Mouse (Mus musculus): ENCODE measurements around the gene Dennd2c.

Gene Dennd2c

GRCm38 (mm10) chr3:103102454-103103390, at the start of gene Dennd2c:
Gene Dennd2c, plus strand, starts transcription at chr3:103102604.
- peak; percentile 64 to 75 for DNase-seq (ENCODE audit: low spot score in 2 of 2)

DNA sequence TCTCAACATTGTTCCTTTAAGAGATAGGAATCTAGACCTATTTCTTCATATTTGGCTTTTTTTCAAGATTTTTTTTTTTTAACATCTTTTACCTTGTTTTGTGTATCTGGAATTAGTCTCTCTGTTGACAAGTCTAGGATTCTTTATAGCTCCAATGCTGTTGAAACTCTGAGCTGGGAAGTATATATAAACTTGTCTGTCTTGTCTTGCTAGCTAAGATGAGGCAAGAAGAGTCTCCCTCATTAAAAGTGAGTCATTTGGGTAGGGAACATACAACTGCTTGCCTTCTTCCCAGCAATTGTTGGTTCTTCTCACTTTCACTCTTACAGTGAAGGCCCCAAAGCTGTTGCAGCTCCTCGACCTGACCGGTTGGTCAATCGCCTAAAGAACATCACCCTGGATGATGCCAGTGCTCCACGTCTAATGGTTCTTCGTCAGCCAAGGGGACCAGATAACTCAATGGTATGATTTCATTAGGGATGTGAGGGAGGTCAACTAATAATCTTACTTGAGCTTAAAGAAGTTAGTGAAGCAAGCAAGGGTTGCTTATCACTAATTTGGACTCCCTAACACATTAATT, 46.3 kb upstream of the Dennd2c start:
- no peak for DNase-seq (ENCODE audit: low spot score in 2 of 2)

DNA sequence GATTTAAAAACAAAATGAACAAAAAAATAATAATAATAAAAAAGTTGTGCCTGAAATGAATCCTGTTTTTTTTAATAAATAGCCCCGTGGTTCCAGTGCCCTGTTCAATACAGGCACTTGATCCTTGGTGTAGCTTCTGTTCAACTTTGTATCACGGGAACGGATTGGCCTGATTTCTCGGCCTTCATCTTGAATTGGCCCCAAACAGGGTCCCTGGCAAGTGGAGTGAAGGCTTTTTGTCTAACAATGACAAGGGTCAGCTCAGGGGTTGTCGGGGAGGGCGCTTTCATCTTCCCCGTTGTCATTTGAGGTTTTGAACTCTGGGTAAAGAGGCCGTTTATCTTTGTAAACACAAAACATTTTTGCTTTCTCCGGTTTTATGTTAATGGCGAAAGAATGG, 44.7 kb upstream of the Dennd2c start:
- no peak for DNase-seq (ENCODE audit: low spot score in 2 of 2)

GRCm38 (mm10) chr3:103058207-103059157, 43.9 kb upstream of the Dennd2c start, which contains the start of gene Nras:
Gene Nras, plus strand, starts transcription at chr3:103058285.
- DNase-seq (ENCODE audit: low spot score in 2 of 2) = peak; percentile 90 to 94

DNA sequence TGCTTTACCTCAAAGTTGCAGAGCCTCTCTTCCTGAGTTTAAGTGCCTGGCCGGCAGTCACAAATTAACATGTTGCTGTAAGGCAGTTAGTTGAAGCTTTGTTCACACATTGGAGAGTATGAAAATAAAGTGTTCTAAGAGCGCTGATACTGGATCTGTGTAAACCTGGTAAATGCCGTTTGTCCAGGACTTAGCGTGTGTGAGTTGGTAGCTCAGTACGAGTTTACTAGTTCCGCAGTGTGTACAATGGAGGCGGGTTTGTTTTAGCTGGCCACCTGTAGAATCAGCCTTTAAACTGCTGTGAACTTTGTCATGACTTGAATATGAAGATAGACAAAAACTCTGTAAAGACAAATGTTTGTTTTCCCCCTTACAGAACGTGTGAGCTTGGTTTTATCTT, 35.5 kb upstream of the Dennd2c start:
- no peak for DNase-seq (ENCODE audit: low spot score in 2 of 2)

- DNase-seq (ENCODE audit: low spot score in 2 of 2) = no peak
Measured at GRCm38 (mm10) chr3:103068971-103069370, 33.4 kb upstream of the Dennd2c start.

DNA sequence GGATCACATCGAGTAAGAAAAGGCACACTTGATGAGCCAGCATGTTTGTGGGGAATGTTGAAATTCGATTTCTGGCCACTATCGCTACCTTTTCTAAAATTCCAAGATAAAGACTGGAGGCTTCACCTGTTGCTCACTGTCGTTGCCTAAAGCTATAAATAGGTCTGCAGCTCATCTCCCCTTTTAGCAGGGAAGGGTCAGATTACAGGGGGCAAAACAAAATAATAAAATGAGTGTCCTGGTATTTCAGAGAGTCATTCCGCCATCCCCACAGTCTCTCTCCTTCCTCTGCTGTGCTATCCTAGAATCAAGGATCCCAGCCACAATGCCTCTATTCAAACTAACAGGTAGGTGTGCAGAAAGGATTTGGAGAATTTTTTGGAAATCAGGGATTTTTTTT, 28.6 kb upstream of the Dennd2c start, which contains the start of gene Ampd1:
Gene Ampd1 (plus strand): TSS at position 244 of the 400 bp plus-strand sequence.
- no peak for DNase-seq (ENCODE audit: low spot score in 2 of 2)

DNA sequence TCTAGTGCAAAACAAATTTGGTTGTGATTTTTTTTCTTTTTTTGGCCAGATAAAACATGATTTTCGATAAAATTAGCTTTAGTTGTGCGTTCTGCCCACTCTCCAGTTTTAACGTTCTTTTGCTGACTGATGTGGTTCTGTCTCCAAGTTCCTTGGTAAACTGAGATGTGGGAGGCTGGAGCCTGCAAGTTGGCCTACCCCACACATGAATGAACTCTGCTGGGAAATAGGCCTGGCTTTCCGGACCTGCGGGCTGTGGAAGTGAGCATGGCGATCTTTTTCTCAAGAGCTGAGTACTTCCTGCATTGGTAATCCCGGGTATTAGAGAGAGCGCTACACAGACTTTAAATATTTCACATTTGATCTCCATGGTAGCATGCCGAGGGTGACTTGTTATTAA, 26.5 kb upstream of the Dennd2c start:
- DNase-seq (ENCODE audit: low spot score in 2 of 2) = no peak

- DNase-seq (ENCODE audit: low spot score in 2 of 2) = no peak
Measured at GRCm38 (mm10) chr3:103076476-103076875, 25.9 kb upstream of the Dennd2c start.

GRCm38 (mm10) chr3:103079301-103079700, 23.1 kb upstream of the Dennd2c start:
- DNase-seq (ENCODE audit: low spot score in 2 of 2) = no peak

DNA sequence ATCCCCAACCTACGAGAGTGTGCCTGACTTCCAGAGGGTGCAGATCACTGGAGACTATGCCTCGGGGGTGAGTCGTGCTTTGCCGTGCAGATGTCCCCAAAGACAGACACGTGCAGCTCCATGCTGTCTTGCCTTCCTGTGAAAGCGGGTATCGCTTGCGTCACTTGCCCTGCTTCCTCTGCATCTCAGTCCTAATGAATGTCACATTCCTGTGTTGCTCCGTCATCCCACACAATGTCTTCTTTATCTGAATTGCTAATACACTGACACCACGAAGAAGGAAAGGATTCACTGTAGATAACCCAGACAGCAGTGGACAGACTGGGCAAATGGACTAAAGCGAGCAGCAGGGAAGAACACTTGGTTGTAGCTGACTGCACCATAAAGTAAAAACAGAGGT, 21.4 kb upstream of the Dennd2c start:
- no peak for DNase-seq (ENCODE audit: low spot score in 2 of 2)

DNA sequence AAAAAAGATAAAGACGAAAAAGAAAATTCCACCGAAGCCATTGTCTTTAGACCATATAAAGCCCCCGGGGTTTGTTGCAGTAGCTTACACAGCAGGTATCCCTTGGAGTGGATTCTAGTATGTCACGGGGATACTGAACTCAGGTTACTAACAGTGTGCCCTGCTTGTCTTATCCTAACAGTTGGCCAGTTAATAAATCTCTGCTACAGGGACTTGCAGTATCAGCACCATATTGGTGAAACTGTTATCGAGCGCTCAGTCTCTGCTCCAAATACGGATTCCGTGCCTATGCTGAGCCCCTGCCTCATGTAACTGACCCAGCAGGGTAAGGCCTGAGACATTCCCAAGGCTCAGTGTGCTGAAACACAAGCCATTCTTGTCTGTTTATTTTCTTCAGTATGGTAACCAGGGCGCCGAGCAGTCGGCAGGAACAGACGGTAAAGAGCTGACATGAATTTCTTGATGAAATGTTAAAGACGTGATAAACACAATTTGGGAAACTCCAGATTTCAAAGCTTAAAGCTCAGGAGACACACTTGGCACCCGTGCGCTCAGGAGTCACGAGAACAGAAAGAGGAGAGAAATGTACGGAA, 20.4 kb upstream of the Dennd2c start:
- DNase-seq (ENCODE audit: low spot score in 2 of 2) = no peak

- DNase-seq (ENCODE audit: low spot score in 2 of 2) = no peak
Measured at GRCm38 (mm10) chr3:103082761-103083160, 19.6 kb upstream of the Dennd2c start.

DNA sequence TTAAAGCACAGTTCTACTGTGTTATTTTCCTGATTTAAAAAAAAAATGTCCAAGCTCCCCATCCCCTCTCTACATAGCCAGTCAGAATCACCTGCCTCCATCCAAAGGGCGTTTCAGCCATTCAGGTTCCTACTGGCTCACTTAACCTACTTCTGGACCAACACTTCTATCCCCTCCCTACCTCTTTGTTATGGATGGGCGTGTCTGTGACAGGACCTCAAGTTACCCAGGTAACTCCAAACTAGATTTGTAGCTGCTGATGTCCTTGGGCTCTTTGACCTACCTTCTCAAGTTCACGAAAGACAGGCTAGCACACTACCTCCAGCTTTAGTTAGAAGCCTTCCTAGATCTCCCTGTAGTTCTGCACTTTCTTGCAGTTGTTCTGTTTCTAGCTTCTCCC, 16.4 kb upstream of the Dennd2c start:
- DNase-seq (ENCODE audit: low spot score in 2 of 2) = no peak

GRCm38 (mm10) chr3:103091753-103092152, 10.7 kb upstream of the Dennd2c start:
- DNase-seq (ENCODE audit: low spot score in 2 of 2) = no peak

DNA sequence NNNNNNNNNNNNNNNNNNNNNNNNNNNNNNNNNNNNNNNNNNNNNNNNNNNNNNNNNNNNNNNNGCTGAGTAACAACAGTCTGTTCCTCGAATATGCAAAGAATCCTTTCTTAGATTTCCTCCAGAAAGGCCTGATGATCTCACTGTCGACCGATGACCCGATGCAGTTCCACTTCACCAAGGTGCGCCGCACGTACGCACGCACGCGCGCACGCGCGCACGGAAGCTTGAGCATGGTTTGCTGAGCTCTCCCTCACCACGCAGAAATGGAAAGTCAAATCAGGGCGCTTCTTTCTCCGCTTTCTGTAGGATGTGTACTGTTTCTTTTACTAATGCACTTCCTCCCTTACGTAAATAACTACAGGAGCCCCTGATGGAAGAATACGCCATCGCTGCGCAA, 3.7 kb upstream of the Dennd2c start:
- no peak for DNase-seq (ENCODE audit: low spot score in 2 of 2)

GRCm38 (mm10) chr3:103099667-103100066, 2.7 kb upstream of the Dennd2c start:
- no peak for DNase-seq (ENCODE audit: low spot score in 2 of 2)

GRCm38 (mm10) chr3:103100735-103101134, 1.7 kb upstream of the Dennd2c start:
- no peak for DNase-seq (ENCODE audit: low spot score in 2 of 2)

DNA sequence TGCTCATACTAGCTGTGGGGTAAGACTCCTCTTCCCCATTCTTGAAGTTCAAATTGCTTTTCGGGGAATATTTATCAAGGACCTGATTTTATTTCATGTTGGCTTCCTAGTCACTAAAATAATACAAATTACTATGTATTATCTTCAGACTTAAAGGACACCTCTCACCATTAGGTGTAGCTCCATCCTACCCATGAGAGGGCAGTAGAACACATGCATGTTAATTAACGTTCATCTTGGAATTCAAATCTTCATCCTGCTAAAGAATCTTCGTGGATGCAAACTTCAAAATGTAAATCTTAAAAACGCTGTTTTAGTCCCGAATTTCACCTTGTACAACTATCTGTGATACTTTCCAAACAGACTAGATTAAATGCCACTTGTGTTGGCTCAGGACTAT, 1.2 kb upstream of the Dennd2c start:
- no peak for DNase-seq (ENCODE audit: low spot score in 2 of 2)

DNA sequence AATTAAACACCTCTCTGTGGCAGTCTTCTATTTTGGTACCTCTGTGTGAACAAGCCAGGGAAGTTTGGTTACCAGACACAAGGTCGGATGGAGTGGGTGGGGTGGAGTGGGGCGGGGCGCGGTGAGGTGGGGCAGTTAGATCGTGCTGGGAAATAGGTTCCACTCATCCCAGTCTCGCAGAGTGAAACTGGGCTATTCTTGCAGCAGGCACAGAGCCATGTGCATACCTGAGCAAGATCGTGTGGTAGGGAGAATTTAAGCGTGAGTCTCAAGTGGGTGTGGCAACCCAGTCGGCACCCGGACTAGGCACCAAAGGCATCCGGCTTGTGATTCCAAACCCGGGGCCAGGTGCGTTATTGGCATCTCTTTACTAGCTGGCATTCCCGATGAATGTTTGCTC, 495 bp upstream of the Dennd2c start:
- no peak for DNase-seq (ENCODE audit: low spot score in 2 of 2)

- no peak for DNase-seq (ENCODE audit: low spot score in 2 of 2)
Measured at GRCm38 (mm10) chr3:103107565-103108240, 5.3 kb downstream of the Dennd2c start.
